Mouse (Mus musculus): ENCODE data around the gene Nlrp6. TPM values are rescaled to one million over a fixed set of nuclear protein-coding genes. Genes with fewer than 3 reads are reported as not detected.
A peak's percentile ranks its signal among the peaks of the same experiment; 100 is the strongest.
"Not testable (repeated sequence)": the region's sequence is repeated elsewhere in the genome, so short reads cannot be mapped to it uniquely, and the experiment has no call there.

Nlrp6 gene
- 1 to 10 TPM; 2.1 to 4.9 TPM for total RNA-seq (2021)
- long read RNA-seq, experiment 1, partial matches to known transcripts, result 2 of 5 reads
- long read RNA-seq, experiment 1, other reads (novel, unspliced or antisense), result 3 of 5 reads
- long read RNA-seq, experiment 2, partial matches to known transcripts, result 3 of 5 reads
- long read RNA-seq, experiment 2, other reads (novel, unspliced or antisense), result 2 of 5 reads

- DNase-seq (ENCODE audit: low spot score in 2 of 2), result no peak
Observed at GRCm38 (mm10) chr7:140920418-140921029, at the start of gene Nlrp6. Nlrp6 (plus strand) TSS chr7:140920902.

GRCm38 (mm10) chr7:140874224-140874623 lies 46.5 kb upstream of the Nlrp6 start:
- no peak for DNase-seq (ENCODE audit: low spot score in 2 of 2)

GRCm38 (mm10) chr7:140877364-140877763 lies 43.3 kb upstream of the Nlrp6 start:
- no peak for DNase-seq (ENCODE audit: low spot score in 2 of 2)

- no peak for DNase-seq (ENCODE audit: low spot score in 2 of 2)
Observed at GRCm38 (mm10) chr7:140879355-140879754, 41.3 kb upstream of the Nlrp6 start.

GRCm38 (mm10) chr7:140880419-140880818 lies 40.3 kb upstream of the Nlrp6 start:
- DNase-seq (ENCODE audit: low spot score in 2 of 2), result no peak

- no peak for DNase-seq (ENCODE audit: low spot score in 2 of 2)
Observed at GRCm38 (mm10) chr7:140880865-140881515, 39.7 kb upstream of the Nlrp6 start.

- DNase-seq (ENCODE audit: low spot score in 2 of 2), result peak; percentile 88 to 89
Observed at GRCm38 (mm10) chr7:140881696-140882468, 38.8 kb upstream of the Nlrp6 start, which contains the start of the genes Psmd13 and Sirt3. Psmd13 (plus strand) TSS chr7:140881968. Sirt3 (minus strand) TSS chr7:140882309.

- DNase-seq (ENCODE audit: low spot score in 2 of 2), result no peak
Observed at GRCm38 (mm10) chr7:140882469-140882803, 38.3 kb upstream of the Nlrp6 start.

- DNase-seq (ENCODE audit: low spot score in 2 of 2), result not testable (repeated sequence)
Observed at GRCm38 (mm10) chr7:140890636-140891035, 30.1 kb upstream of the Nlrp6 start.

GRCm38 (mm10) chr7:140894031-140894430 lies 26.7 kb upstream of the Nlrp6 start:
- no peak for DNase-seq (ENCODE audit: low spot score in 2 of 2)

GRCm38 (mm10) chr7:140894611-140895010 lies 26.1 kb upstream of the Nlrp6 start:
- DNase-seq (ENCODE audit: low spot score in 2 of 2), result no peak

- no peak for DNase-seq (ENCODE audit: low spot score in 2 of 2)
Observed at GRCm38 (mm10) chr7:140897863-140898262, 22.8 kb upstream of the Nlrp6 start.

- no peak for DNase-seq (ENCODE audit: low spot score in 2 of 2)
Observed at GRCm38 (mm10) chr7:140899121-140899520, 21.6 kb upstream of the Nlrp6 start.

- DNase-seq (ENCODE audit: low spot score in 2 of 2), result no peak
Observed at GRCm38 (mm10) chr7:140900220-140900619, 20.5 kb upstream of the Nlrp6 start, which contains the start of gene Cox8b. Cox8b (minus strand) TSS chr7:140900446.

- no peak for DNase-seq (ENCODE audit: low spot score in 2 of 2)
Observed at GRCm38 (mm10) chr7:140902036-140902875, 18.4 kb upstream of the Nlrp6 start.

GRCm38 (mm10) chr7:140903212-140903611 lies 17.5 kb upstream of the Nlrp6 start:
- DNase-seq (ENCODE audit: low spot score in 2 of 2), result peak; percentile 59 to 62

GRCm38 (mm10) chr7:140905642-140906081 lies 15.0 kb upstream of the Nlrp6 start:
- DNase-seq (ENCODE audit: low spot score in 2 of 2), result no peak

GRCm38 (mm10) chr7:140907131-140907530 lies 13.6 kb upstream of the Nlrp6 start:
- DNase-seq (ENCODE audit: low spot score in 2 of 2), result peak in 1 of 2 experiments; percentile 16

GRCm38 (mm10) chr7:140907697-140908096 lies 13.0 kb upstream of the Nlrp6 start:
- no peak for DNase-seq (ENCODE audit: low spot score in 2 of 2)

- no peak for DNase-seq (ENCODE audit: low spot score in 2 of 2)
Observed at GRCm38 (mm10) chr7:140908181-140908580, 12.5 kb upstream of the Nlrp6 start.

All from adrenal gland, postnatal 4 days (tissue).